Mouse (Mus musculus) NIH3T3 (cell line): Measurements from ENCODE around the gene Sos2.
"Not testable (repeated sequence)": the region's sequence is repeated elsewhere in the genome, so short reads cannot be mapped to it uniquely, and the experiment has no call there.

Experiments used
- DNase-seq: peaks from one replicate; pipeline ENCODE4 v3.0.0-alpha.2; 2012; ENCODE audit warnings: low read depth

The Sos2 gene

DNA sequence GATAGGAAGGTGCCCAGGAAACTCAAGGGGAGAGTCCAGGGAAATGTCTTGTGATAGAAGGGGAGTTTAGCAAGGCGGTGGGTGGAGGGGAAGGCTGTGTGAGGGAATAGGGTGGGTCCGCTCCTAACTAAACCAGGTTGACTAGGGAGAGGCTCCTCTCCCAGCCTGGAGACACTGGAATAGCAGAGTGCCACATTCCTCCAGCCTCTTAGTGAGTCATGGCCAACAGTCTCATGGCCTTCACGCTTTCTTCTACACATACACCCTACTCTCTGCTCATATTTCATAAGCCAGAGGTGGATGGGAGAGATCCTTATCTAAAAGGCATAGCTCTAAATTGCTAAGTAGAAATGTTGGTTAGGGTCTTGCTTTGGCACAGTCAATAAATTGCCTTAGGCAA, 111.7 kb downstream of the Sos2 start:
- no peak for DNase-seq

DNA sequence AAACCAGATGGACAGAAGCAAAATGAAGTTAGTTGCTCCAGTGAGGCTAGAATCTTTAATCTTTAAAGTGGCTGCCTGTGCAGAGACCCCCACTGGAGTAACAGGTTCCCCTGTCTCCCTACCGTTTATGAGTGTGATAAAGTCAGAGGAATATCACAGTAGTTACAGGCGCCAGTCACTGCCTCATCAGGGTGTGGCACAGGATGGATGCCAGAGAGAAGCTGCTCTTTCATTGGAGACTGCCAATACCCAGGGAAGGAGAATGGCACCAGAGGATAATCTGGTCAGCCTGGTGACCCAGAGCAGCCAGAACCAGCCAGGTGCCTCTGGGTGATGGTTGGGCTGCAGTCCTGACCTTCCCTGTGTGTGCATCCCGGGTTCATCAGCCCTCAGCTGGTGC, 113.4 kb downstream of the Sos2 start:
- DNase-seq, result no peak

- DNase-seq, result not testable (repeated sequence)
Observed at GRCm38 (mm10) chr12:69561006-69561405, 120.6 kb downstream of the Sos2 start.

DNA sequence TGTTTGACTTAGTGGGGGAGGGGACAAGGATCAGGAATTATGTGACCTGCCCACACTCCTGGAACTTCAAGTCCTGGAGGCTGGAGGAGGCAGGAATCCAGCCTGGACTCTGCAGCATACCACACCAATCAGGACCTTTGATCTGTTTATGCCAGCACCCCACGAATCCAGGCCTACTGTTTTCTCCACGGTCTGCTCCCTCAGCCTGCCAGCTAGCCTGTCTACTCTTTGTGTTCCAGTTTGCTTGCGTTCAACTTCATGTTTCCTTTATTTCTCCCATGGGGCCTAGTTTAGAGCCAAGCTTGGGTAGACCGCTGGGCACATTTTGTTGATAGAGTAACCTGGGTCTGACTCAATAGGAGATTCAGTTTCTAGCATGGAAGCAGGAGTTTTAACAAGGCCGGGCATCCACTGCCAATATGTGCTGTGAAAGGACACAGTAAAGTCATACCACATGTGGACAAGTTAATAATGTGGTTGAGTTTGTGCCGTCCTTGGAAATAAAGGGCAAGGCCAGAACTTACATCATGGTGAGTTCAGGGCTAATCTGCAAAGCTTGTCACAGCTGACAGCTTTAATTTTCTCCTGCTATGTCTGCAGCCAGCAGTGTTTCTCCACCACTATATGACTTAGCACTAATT, 125.3 kb downstream of the Sos2 start:
- peak; percentile 32 for DNase-seq

DNA sequence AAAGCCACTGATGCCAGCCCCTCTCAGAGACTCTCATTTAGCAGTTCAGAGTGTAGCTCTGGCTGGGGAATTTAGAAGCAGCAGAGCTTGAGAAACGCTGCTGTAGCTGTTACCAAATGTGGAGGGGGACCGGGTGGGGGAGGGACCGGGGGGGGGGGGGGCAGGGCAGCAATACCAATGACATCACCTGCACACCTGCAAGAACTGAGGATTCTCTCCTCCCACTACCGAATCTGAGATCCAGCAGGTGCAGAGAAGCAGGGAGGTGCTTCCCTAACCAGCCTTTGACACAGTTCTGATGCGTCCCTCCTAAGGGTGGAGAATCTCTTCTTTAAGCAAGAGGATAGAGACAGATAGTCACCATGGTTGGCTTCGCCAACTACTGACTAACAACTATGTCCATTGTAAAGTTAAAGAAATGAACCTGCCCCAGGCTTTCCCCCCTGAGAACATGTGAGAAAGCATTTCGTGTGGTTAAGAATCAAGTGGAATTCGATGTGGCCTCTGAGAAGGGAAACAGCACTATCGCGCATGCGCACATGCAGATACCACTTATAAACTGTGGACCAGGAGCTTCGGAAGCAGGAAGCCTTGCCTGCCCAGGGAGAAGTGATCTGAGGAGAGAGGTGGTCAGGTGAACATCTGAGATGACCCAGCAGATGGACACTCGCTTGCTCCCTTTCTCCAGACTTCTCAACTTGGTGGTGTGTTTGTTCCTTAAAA, 136.0 kb downstream of the Sos2 start:
- no peak for DNase-seq

DNA sequence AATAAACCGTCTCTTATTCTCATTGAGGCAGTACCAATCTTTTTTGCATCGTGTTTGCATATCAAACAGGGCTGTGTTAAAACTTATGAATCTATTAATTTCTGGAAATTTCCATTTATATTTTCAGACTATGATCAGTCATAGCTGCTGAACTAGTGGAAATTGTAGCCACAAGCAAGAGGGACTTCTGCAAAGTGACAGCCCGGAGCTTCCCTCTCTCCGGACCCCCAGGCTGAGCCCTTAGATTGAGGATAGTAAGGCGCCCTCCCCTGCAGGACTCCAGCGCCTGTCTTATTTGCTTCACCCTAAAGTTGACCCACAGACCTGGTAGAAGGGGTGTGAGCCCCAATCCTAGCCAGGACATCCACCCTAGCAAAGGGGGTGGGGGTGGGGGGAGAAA, 136.7 kb downstream of the Sos2 start:
- no peak for DNase-seq

GRCm38 (mm10) chr12:69544562-69544961, 137.1 kb downstream of the Sos2 start:
- no peak for DNase-seq

DNA sequence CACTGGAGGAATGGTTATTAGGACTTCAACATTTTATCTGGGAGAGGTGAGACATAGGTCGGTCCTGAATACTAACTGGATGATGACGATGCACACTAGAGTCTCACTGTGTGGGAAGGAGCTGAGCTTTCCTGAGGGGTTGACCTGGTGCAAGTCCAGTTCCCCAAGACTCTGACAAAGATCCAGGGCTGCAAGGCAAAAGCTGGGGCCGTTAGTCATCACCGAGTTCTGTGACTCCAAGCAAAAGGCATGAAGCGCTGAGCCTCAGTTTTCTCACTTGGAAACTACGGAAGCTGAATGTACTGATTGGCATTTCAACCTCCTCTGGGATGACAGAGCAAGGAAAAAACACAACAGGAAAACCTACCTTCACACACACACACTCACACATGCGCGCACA, 139.3 kb downstream of the Sos2 start:
- peak; percentile 87 for DNase-seq

GRCm38 (mm10) chr12:69541663-69542062, 140.0 kb downstream of the Sos2 start:
- DNase-seq, result no peak

GRCm38 (mm10) chr12:69539353-69539752, 142.3 kb downstream of the Sos2 start:
- DNase-seq, result peak; percentile 87

DNA sequence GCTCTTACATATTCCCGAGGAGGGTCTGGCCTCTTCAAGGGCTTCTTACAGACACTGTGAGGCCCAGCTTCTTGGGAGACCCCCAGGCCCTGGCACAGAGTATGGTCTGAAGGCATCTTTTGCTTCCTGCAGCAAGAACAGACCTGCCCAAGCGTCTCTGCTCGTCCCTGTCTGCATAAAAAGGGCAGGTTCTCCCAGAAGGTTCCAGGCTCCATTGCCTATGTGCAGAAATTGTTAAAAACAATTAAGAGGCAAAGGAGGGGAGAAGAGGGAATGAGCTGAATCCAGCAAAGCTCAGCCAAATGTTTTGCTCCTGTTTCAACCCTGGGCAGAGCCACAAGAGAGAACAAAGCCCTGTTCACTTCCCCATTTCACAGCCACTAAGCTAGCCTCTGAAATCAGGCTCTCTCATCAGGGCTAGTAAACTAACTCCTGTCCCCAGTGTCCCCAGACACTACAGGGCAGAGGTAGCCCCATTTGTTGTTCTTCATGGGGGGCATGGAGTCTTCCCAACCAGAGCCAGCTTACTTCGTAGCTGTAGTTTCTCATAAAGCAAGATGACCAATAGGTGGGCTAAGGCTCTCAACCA, 143.2 kb downstream of the Sos2 start:
- DNase-seq, result peak; percentile 27

DNA sequence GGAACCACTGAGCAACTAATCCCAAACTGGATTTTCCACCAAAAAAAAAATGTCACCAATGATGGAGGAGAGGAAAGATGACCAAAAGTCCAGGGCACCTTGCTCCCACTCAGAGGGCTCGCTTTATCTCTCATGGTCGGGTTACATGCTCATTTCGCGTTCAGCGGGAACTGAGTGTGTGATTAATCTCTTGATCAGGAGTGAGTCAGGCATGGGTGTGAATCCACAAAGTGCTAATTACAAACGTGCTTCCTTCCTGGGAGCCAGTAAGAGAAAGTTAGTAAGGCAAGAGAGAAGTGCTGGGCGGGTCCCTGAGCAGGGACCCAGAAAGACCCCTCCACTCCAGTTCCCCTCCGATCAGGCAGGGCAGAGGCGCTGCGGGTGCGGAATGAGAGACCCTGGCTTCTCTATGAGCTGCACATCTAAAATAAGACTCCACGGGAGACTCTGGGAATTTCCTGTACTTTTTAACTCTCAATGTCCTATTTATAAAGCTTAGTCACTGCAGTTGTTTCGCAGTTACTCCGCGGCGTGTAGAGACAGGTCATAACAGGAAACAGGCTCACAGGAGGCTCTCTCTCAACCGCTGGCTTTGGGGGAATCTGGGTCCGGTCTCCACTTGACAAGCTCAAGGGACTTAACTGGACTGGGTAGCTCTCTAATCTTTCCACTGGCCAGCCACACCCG, 143.8 kb downstream of the Sos2 start:
- DNase-seq, result peak; percentile 83

GRCm38 (mm10) chr12:69537243-69537674, 144.4 kb downstream of the Sos2 start:
- DNase-seq, result peak; percentile 87

GRCm38 (mm10) chr12:69536616-69537242, 144.9 kb downstream of the Sos2 start:
- DNase-seq, result no peak
